Mouse (Mus musculus) right cerebral cortex, postnatal 25 days (tissue): ENCODE measurements at regions not wholly inside any gene's neighbourhood (a gene's known extent, or its start where the extent isn't known, plus 50 kb on each side); places are given as distances from the start of the nearest gene placed in this dataset.

ENCODE experiments used
- DNase-seq: peaks from one replicate; pipeline ENCODE4 v3.0.0; 2022

DNA sequence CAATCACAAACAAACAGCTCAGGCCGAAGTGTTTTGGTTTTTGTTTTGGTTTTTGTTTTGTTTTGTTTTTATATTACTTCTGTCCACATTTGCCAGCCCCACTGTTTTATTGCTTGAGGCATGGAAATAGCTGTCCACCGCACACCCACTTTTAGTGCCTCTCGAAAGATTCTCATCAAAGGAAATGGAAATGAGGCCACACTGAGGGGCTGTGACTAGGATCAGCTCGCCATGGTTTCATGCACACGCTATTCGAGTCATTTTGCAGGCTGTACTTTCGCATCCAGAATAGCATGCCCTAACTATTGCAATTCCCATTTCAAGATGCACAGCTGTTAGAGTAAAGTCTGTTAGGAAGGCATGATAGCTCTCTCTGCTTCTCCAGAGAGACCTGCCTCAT, 1543.4 kb upstream of the Tenm3 start:
- no peak for DNase-seq

DNA sequence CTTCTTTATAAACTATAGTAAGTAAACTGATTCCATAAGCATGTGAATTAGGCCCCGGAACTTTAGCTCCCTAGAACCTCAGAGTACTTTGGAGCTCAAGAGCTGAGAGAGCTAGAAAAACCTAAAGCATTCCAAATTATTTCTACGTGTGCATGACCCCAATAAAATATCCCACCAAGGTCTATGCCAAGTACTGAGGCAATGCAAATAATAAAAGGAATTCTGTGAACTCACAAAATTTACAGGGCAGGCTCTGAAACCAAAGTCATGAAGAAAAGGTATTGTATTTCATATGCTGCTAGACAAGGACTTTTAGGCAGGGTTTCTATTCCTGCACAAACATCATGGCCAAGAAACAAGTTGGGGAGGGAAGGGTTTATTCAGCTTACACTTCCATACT, 1539.9 kb upstream of the Tenm3 start:
- DNase-seq, result no peak

DNA sequence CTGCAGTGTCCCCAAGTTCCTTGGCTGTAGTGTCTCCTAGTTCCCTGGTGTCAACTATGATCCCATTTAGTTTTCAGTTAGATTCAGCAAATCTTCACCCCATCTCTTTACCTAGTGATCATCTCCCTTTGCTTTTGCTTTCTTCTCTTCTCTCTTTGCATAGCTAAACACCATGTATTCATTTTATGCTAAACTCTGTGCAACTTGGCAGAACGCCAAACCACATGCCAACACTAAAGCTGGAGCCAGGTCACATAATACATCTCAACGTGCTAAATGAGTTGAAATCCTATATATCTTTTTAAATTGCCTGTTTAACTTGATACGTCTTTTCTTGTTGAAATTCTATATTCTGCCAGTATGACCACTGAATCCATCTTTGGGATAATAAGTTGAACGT, 1536.0 kb upstream of the Tenm3 start:
- no peak for DNase-seq

DNA sequence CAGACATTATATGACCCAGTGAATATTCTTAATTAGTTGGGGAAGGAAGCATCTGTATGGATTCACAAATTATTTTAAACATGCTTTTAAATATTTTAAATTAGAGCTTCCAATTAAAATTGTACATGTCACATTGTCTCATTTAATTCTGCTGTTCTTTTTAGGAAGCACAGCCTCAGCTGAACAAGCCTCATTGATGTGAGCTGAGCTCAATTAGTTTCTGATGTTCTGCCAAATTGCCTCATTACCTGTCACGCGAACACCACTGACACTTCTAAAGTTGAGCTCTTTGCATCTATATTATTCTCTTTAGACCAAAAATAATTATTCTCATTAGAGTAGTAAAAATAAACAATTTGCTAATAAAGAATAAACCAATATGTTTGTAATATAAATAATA, 1530.0 kb upstream of the Tenm3 start:
- no peak for DNase-seq

- DNase-seq, result no peak
Measured at GRCm38 (mm10) chr8:50326485-50326884, 1482.7 kb upstream of the Tenm3 start.

GRCm38 (mm10) chr8:50321356-50321963, 1477.7 kb upstream of the Tenm3 start:
- no peak for DNase-seq

- DNase-seq, result no peak
Measured at GRCm38 (mm10) chr8:50316641-50317040, 1472.9 kb upstream of the Tenm3 start.

DNA sequence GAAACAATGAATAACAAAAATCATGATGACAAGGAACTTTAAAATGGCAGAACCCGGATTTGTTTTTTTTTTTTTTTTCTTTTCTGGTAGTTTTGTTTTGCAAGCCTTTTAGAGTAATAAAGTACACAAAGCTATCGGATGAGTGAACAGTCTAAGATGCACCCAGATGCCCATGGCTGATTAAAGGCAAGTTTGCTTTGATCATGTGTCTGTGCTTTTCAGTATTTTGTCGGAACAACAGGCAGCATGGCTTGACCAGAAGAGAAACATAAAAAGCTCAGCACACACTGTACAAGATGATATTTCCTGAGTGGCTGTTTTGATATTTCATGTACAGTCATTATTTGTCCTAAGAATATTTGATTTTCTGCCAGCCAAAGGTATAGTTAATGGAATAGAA, 1466.6 kb upstream of the Tenm3 start:
- DNase-seq, result no peak

DNA sequence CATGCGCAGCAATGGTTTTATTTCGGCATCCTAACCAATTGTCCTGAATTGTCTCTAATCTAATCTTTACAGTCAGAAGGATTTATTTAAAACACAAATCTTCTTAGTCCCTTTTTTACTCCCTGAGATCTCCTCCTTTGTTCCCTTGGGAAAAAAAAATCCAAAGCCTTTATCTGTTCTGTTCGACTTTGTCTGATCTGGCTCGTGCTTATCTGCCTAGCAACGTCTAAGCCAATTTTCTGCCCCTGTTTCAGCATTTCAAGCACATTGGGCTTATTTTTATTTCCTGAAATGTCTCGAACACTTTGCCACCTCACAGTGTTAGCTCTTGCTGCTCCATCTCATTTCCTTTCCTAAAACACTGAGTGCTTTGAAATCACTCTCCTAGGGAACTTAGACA, 1456.6 kb upstream of the Tenm3 start:
- DNase-seq, result no peak

DNA sequence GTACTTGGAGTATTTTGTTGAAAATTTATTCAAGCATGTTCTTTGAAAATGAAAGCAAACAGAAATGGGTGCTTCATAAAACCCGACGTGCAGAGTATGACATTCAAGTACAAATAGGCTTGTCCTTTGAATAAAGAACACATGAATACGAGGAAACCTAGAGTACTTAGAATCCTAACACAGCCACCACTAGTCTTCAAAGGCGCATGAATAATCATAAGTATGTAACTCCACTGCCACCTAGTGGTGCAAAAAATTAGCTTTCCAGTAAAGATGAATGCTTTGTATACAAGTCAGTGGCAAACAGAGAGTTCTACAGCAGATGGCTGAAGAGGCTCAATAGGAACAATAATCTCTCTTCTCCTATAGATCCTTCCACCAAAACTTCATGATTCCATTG, 1449.8 kb upstream of the Tenm3 start:
- DNase-seq, result peak; percentile 30

DNA sequence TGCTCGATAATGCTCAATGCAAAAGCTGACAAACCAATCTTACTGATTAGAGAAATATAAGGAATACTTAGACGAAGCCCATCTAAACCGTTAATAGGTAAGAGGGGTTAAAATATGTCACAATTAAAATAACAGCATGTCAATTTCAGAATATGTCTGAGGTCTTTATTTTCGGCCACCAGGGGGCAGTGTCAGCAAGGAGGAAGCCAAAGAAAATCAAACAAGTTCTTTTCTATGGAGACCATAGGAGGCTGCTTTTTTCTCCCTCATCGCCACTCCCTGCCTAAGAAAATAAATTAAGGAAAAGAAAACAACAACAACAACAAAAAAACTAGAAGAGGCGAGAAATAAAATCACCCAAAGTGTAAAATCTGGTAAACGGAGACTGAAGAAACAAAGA, 1448.4 kb upstream of the Tenm3 start:
- DNase-seq, result peak; percentile 28

DNA sequence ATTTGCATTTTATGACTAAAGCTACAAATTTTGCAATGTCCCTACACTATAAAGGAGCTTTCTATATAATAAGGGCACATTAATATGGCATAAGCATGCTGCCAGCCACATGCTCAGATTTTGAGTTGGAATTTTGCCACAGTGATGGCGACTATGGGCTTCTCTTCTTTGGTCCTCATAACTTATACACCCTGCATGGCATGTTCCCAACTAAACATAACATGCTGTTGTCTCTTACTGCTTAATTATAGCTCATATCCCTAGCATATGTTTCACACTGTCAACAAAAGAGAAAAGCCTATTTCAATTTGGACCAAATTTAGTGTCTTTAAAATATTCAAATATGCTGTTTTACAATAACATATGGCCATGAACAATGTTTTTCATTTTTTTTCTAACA, 1432.6 kb upstream of the Tenm3 start:
- DNase-seq, result no peak

GRCm38 (mm10) chr8:50264757-50265156, 1421.0 kb upstream of the Tenm3 start:
- DNase-seq, result no peak
